Mouse (Mus musculus): Measurements from ENCODE around the gene Pawr. TPM values are rescaled to one million over a fixed set of nuclear protein-coding genes. Genes with fewer than 3 reads are reported as not detected.

Gene Pawr
- polyA plus RNA-seq, 1 experiment from 2014 or later, result 3.3 TPM

DNA sequence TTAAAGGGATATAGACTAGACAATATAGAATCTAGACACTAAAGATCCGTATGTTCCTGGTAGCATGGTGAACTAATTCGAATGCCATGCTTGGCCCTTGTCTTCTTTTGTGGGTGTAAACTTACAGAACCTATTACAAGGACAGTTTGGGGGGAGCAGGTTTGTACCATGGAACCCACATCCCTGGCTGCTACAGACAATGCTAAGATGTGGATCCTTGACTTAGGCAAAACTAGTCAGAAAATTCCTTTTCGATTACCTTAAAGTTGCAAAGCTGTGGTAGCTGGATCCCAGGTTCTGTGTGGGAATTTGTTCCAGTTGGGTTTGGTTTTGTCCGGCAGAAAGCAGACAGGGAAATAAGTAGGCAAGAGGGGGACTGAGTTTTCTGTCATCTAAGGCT lies 118.5 kb downstream of the Pawr start:
- WGBS, result 79% methylated on average over 4 of the region's 4 CpGs
- Histone ChIP-seq H3K4me3 (no peak overlapping the region), H3K9me3 (no peaks in the 10 kb centered on the region), H3K4me2 (no peak overlapping the region), H3K36me3 (no peaks in the 10 kb centered on the region), H3K9ac (no peak overlapping the region), H3K27ac (no peak overlapping the region), H3K27me3 (no peaks in the 10 kb centered on the region), H3K4me1 (peaks cover 4% of the 10 kb centered on the region; the same call in 1 of the 2 replicates)
- no peak for ATAC-seq (ENCODE audit: insufficient number of reproducible peaks, low FRiP score, low TSS enrichment, low read depth)

DNA sequence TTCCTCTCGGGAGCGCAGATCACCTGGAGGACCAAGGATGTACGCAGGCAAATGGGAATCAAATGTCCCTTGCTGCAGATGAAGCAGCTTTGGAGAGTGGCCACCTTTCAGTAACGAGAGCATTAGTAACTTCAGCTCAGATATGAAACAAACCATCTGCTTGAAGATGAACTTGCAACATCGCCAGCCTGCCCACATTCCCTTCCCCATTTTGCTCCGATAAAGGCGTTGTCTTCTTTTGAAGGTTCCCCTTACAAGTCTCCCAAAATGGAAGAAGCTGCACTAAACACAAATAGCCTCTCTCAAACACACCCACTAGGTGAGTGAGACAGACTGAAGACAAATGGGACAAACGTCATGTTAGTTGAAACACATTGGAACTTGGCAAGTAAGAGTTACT lies 119.6 kb downstream of the Pawr start:
- Histone ChIP-seq H3K4me2 (no peak overlapping the region), H3K4me3 (no peak overlapping the region), H3K9me3 (no peaks in the 10 kb centered on the region), H3K27ac (no peak overlapping the region), H3K4me1 (peaks cover 3% of the 10 kb centered on the region; the same call in 1 of the 2 replicates), H3K27me3 (no peaks in the 10 kb centered on the region), H3K36me3 (no peaks in the 10 kb centered on the region), H3K9ac (no peak overlapping the region)
- ATAC-seq (ENCODE audit: insufficient number of reproducible peaks, low FRiP score, low TSS enrichment, low read depth), result no peak
- 89% methylated on average over 8 of the region's 8 CpGs for WGBS

DNA sequence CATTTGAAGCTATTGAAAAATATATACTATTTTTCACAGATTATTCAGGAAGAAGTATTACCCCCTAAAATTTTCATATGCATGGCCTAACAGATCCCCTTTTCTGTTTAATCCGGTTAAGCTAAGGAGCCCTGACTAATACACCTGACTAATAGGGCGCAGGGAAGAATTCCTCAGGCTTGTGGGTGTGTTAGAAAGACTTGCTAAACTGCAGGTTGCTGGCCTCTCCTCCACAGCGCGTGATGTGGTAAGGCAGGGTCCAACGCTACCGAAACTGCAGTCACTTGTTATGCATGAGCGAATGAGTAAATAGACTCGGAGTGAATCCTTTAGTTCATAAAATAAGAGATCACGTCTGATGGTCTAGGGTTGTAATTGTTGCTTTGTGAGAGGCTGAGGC lies 120.5 kb downstream of the Pawr start:
- Histone ChIP-seq H3K9me3 (no peaks in the 10 kb centered on the region), H3K36me3 (no peaks in the 10 kb centered on the region), H3K4me1 (no peaks in the 10 kb centered on the region), H3K9ac (no peak overlapping the region), H3K27ac (no peak overlapping the region), H3K4me2 (no peak overlapping the region), H3K4me3 (no peak overlapping the region), H3K27me3 (no peaks in the 10 kb centered on the region)
- 94% methylated on average over 9 of the region's 9 CpGs for WGBS
- ATAC-seq (ENCODE audit: insufficient number of reproducible peaks, low FRiP score, low TSS enrichment, low read depth), result no peak

DNA sequence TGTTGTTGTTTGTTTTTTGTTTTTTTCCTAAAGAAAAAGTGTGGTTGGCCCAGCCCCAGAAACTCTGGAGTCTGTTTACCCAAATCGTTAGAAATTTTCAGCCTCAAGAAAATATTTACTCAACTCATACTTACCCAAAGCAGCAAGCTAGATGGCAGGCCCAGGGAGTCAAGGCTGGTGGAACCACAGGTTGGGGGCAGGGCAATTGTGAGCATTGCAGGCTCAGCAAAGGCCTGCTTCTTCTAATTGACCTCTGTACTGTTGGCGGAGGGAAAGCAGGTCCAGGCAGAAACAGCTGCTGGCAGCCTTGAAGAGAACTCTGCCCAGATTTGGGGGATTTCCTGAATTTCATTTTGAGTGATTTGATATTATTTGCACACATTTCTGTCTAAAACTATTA lies 121.6 kb downstream of the Pawr start:
- no peaks in the 10 kb centered on the region for H3K9me3 ChIP-seq
- no peak for ATAC-seq (ENCODE audit: insufficient number of reproducible peaks, low FRiP score, low TSS enrichment, low read depth)
- H3K4me3 ChIP-seq, result no peak overlapping the region
- H3K27ac ChIP-seq, result no peak overlapping the region
- no peaks in the 10 kb centered on the region for H3K36me3 ChIP-seq
- no peaks in the 10 kb centered on the region for H3K4me1 ChIP-seq
- no peaks in the 10 kb centered on the region for H3K27me3 ChIP-seq
- WGBS, result 46% methylated on average over 2 of the region's 2 CpGs
- no peak overlapping the region for H3K4me2 ChIP-seq
- no peak overlapping the region for H3K9ac ChIP-seq

DNA sequence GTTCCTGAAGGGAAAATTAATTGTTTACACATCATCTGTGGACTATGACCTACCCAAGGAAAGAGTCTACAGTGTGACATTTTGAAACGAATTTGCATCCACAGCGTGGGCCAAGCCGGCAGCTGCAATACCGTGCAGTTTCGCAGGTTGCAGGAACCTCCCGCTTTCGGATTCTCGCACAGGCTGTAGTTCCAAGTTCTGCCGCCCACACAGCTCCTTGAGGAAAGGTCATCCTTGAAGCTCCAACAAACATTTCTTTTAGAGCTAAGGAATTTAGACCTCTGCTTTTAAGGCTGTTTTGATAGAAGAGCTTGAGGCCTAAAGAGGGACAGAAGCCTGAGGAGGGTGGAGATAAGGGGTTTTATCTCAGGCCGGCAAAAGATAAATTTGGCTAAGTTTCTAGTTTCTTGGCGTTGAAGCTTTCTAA lies 122.8 kb downstream of the Pawr start:
- ATAC-seq (ENCODE audit: insufficient number of reproducible peaks, low FRiP score, low TSS enrichment, low read depth), result no peak
- Histone ChIP-seq H3K4me3 (no peak overlapping the region), H3K36me3 (no peaks in the 10 kb centered on the region), H3K9ac (no peak overlapping the region), H3K9me3 (no peaks in the 10 kb centered on the region), H3K4me2 (no peak overlapping the region), H3K27ac (no peak overlapping the region), H3K4me1 (no peaks in the 10 kb centered on the region), H3K27me3 (no peaks in the 10 kb centered on the region)
- 87% methylated on average over 11 of the region's 11 CpGs for WGBS

DNA sequence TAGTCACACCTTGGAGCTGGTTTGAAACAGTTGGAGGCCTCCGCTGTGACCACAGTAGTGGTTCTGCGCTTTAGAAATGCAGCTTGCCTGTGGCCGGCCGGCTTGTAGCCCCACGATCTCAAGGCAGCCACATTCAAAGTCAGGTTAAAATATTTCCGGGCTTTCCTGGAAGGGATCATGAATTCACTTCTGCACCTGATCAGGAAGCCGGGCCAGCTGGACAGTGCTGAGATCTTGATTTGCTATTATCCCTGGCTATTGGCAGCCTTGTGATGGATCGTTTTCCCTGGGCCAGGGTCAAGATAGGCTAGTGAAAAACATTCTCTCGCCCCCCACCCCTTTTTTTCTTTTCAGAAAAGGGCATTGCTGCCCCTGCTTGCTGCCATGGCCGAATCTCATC lies 123.3 kb downstream of the Pawr start:
- Histone ChIP-seq H3K36me3 (no peaks in the 10 kb centered on the region), H3K4me3 (no peak overlapping the region), H3K4me2 (no peak overlapping the region), H3K27ac (no peak overlapping the region), H3K9me3 (no peaks in the 10 kb centered on the region), H3K9ac (no peak overlapping the region), H3K27me3 (no peaks in the 10 kb centered on the region), H3K4me1 (no peaks in the 10 kb centered on the region)
- ATAC-seq (ENCODE audit: insufficient number of reproducible peaks, low FRiP score, low TSS enrichment, low read depth), result no peak
- 69% methylated on average over 10 of the region's 10 CpGs for WGBS

DNA sequence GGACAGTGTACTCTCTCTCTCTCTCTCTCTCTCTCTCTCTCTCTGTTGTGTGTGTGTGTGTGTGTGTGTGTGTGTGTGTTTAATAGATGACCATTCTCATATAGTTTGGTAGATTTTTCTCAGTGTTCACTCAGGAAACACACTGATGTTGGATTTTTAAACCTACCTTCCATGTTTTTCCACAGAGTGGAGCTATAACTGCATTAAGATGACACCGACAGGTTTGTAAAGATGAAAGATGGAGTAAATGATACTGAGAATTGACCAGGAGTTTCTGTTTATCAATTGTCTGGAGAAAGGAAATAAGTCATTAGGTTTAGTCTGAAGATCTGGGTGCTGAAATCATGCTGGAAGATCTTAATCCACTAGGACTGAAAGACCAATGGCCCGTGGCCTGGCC lies 124.0 kb downstream of the Pawr start:
- Histone ChIP-seq H3K4me2 (no peak overlapping the region), H3K27ac (no peak overlapping the region), H3K9me3 (no peaks in the 10 kb centered on the region), H3K36me3 (no peaks in the 10 kb centered on the region), H3K4me3 (no peak overlapping the region), H3K4me1 (no peaks in the 10 kb centered on the region), H3K9ac (no peak overlapping the region), H3K27me3 (no peaks in the 10 kb centered on the region)
- no peak for ATAC-seq (ENCODE audit: insufficient number of reproducible peaks, low FRiP score, low TSS enrichment, low read depth)
- 86% methylated on average over 2 of the region's 2 CpGs for WGBS

DNA sequence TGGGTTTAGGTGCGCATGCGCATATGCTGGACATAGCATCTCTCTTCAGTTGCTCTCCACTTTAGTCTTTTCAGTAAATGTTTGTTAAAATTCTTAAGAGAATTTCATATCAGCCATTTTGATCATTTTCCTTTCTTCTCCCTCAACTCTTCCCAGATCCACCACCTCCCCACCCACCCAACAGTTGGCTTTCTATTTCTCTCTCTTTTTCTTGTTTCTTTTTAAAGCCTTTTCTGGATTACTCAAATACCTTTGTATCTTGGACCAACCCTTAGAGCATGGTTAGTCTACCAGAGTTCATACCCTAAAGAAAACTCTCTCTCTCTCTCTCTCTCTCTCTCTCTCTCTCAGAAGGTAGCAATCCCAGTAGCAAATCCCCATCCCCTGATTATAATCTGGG lies 125.1 kb downstream of the Pawr start:
- no peak for ATAC-seq (ENCODE audit: insufficient number of reproducible peaks, low FRiP score, low TSS enrichment, low read depth)
- H3K27me3 ChIP-seq, result no peaks in the 10 kb centered on the region
- no peaks in the 10 kb centered on the region for H3K4me1 ChIP-seq
- no peak overlapping the region for H3K4me2 ChIP-seq
- no peak overlapping the region for H3K27ac ChIP-seq
- H3K36me3 ChIP-seq, result no peaks in the 10 kb centered on the region
- no peaks in the 10 kb centered on the region for H3K9me3 ChIP-seq
- H3K4me3 ChIP-seq, result no peak overlapping the region
- WGBS, result 98% methylated on average over 2 of the region's 2 CpGs
- no peak overlapping the region for H3K9ac ChIP-seq

DNA sequence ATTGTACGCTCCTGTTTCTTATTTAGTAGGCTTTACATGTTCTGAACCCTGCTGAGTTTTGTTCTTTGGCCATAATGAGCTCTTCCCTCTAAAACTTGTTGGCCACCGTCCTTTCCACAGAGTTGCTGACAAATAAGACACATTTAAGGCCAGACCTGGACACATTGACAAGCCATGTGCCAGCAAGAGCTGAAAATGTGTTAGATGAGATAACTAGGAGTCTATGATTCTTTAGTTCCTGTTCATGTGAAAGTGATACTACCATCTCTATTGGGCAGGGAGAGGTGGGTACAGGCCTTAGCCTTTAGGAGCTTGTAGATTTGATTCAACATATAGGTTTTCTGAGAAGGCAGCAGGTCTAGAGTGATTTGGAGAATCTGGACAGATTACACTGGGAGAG lies 129.9 kb downstream of the Pawr start:
- Histone ChIP-seq H3K4me2 (no peak overlapping the region), H3K4me1 (no peaks in the 10 kb centered on the region), H3K27ac (no peak overlapping the region), H3K9ac (no peak overlapping the region), H3K36me3 (no peaks in the 10 kb centered on the region), H3K4me3 (no peak overlapping the region), H3K27me3 (no peaks in the 10 kb centered on the region), H3K9me3 (no peaks in the 10 kb centered on the region)
- ATAC-seq (ENCODE audit: insufficient number of reproducible peaks, low FRiP score, low TSS enrichment, low read depth), result no peak
- WGBS, result 59% methylated on average over 2 of the region's 2 CpGs

Small RNA genes within 50 kb of the gene (microRNA-seq; reads per million reads assigned to microRNA genes)
- gene Gm25591, result not detected

Other genes starting within 250 kb of the Pawr start
- gene Ppp1r12a, start 169.9 kb upstream of the Pawr start, polyA plus RNA-seq (2015; fragmentation: Nextera tagmentation; extraction: Ambion mirVana), result 72.2 and 80.9 TPM in 2 replicates